Mouse (Mus musculus) liver, adult 2 months (tissue): ENCODE measurements at regions not wholly inside any gene's neighbourhood (a gene's known extent, or its start where the extent isn't known, plus 50 kb on each side); places are given as distances from the start of the nearest gene placed in this dataset.

ENCODE experiments used
- CTCF ChIP-seq: fragments of 200-500 bp; IDR thresholded peaks from 2 replicates; pipeline ENCODE4 v1.5.1; 2011; ENCODE audit warnings: low read depth, low read length, control low read depth
- POLR2A ChIP-seq: fragments of 200-500 bp; IDR thresholded peaks from 2 replicates; pipeline ENCODE4 v1.6.1; 2011; ENCODE audit warnings: low read length, control low read depth; ENCODE audit not compliant: insufficient read depth; ENCODE audit errors: extremely low read depth

GRCm38 (mm10) chr17:14478938-14479505, 199.7 kb downstream of the Smoc2 start:
- TF ChIP-seq CTCF (no peak), POLR2A (no peak)
